Mouse (Mus musculus): ENCODE results near the gene Gm10234. TPM values are rescaled to one million over a fixed set of nuclear protein-coding genes. Genes with fewer than 3 reads are reported as not detected.
A peak's percentile ranks its signal among the peaks of the same experiment; 100 is the strongest.

Gene Gm10234
- total RNA-seq (2021), result not detected

DNA sequence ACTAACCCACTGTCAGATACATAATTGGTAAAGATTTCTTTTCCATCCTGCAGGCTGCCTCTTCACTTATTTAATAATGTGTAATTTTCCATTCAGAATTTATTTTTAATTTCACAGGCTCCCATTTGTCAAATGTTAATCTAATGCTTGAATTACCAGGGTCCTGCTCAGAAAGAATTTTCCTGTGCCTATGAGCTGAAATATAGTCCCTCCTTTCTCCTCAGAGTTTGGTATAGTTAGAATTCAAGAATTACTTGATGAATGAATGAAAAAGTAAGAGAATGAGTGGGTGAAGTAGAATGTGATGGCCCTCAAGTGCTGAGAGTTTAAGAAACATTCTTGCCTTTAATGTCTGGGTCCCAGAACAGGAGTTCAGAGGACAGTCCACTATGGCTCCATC is at the start of gene Gm10234:
Gene Gm10234 (plus strand): TSS at position 301 of the 400 bp plus-strand sequence.
- DNase-seq, result no peak
- intact Hi-C loops (cut with DNase I), result no loop called here

DNA sequence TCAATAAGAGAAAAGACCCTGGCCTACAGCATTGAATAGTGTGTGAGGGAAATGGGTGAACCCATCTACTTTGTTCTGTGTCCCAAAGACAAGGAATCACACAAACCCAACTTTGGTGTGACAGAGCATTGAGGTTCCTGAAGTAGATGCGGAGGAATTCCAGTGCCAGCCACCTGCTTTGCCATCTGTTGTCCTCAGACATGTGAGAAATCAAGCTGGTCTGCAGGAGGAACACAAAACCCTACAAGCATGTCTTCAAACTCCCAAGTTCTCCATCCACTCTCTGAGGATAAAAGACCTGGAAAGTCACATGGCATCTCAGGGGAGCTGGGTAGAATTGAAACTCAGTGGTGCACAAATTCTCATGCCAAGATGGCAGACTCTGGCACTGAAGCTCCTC is 44.3 kb upstream of the Gm10234 start:
- no peak for DNase-seq
- intact Hi-C loops (cut with DNase I), result no loop called here

DNA sequence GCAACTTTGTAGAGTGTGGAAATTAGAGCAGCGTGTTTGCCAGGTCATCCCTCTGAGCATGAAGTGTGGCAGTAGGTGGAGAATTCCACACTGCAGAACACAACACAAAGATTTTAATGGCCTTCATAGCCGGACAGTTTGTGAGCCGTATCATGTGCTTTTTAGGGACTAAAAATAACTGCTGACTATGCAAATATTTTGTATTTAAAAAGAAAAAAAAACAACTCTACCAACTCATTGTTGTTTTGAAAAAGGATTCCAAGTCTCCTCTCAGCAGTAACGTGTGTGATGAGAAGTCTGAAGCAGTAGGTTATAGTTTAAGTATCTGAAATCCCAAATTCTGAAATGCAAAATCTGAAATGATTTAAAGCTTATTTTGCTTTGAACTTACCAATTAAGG is 25.9 kb upstream of the Gm10234 start:
- no peak for DNase-seq
- intact Hi-C loops (cut with DNase I), result no loop called here

DNA sequence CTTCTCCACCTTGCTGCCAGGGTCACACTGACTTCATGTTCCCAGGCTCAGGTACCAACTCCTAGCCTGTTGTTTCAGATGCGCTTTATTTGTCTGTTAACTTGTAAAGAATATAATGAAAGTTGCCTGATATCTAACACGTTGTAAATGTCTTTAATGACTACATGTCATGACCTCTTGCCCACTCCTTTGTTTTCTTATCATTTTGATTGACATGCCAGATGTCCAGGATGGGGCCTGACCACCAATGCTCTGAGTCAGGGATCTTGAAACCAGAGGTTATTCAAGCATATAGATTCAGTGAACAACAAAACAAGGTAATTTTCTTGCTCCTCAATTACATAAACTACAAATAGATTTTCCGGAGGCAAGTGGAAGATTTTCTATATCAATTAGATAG is 23.5 kb upstream of the Gm10234 start:
- intact Hi-C loops (cut with DNase I), result no loop called here
- no peak for DNase-seq

DNA sequence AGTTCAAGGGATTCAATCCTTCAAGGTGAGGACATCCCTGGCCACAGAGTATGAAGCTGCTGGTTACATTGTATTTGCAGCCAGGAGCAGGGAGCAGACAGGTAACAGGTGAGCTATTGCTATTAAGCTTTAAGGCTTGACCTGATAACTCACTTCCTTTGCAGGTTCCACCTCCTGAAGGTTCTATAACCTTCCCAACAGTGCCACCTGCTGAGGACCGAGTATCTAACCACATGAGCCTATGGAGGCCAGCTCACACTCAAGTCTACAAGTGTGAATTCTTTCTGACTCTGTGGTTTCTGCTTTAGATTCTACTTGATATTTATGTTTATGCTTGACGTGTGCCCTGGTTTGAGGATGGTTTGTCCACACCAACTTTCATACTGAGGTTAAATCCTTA is 21.3 kb upstream of the Gm10234 start:
- no peak for DNase-seq
- intact Hi-C loops (cut with DNase I), result no loop called here

DNA sequence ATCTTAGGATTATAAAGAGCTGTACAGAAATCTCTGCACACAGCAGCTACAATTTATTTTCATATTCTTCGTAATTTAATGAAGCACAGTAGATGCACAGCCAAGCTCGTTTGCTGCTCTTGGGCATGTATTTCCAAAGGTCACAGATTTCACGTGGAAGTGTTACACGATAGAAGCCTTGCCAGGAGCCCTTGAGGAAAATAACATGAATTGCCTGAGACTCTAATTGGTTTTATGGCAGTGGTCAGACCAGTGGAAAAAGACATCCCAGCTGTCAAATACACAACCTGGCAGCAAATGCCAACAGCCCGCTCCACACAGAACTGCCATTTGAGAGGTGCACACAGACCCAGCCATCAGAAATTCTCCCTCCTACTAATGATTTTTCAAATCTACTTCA is 9.3 kb downstream of the Gm10234 start:
- intact Hi-C loops (cut with DNase I), result no loop called here
- DNase-seq, result peak; percentile 3

DNA sequence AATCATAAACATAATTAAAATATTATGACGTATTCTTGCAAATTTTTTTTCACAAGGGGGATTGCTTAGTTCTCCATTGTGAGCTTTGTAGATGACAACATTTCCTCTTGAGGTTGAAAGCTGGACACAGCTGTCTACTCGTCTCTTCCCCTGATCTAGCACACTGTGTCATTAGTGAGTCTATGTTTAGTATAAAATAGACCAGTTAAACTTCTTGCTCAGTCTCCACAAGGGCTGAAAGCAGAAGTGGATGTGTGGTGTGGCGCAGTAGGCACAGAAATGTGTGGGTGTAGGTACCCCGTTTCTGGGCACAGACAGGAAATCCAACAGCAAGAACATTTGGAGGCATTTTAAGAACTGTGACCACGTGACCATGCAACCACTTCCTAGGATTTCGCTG is 12.9 kb downstream of the Gm10234 start:
- no peak for DNase-seq
- intact Hi-C loops (cut with DNase I), result no loop called here

DNA sequence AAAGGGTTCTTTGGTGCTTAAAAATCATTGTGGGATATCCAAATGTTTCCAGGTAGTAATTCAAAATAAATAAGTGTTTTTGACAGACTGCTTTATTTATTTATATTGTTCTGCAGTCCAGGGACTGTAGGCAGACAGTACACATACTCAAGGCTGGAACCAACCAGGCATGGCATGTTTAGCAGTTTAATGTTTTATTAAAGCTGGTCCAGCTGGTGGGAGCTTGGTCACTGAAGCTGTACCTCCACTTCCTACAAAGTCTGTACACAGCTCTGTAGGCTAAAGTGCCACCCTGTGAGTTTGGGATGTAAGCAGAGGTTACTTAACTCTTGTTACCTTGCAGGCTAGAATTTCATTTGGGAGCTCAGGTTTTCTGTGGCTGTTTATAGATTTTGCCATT is 27.5 kb downstream of the Gm10234 start:
- intact Hi-C loops (cut with DNase I), result no loop called here
- DNase-seq, result no peak

DNA sequence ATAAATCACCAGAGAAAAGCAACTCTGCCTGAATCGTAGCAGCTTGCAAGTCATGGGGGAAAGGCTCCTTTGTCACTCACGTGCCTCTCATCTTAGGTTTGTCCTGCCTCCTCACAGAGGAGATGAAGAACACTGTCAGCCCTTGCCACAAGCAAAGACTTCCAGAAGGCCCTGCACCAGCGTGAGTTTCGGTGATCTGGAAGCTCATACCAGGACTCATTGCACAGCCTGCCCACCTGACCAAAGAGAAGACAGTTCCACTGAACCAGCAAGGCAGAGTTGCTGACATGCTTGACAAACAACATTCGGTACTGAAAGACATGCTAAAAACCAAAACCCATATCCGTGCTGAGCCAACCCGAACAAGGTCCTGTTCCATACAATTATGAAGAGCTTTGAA is 31.1 kb downstream of the Gm10234 start:
- no peak for DNase-seq
- intact Hi-C loops (cut with DNase I), result no loop called here

DNA sequence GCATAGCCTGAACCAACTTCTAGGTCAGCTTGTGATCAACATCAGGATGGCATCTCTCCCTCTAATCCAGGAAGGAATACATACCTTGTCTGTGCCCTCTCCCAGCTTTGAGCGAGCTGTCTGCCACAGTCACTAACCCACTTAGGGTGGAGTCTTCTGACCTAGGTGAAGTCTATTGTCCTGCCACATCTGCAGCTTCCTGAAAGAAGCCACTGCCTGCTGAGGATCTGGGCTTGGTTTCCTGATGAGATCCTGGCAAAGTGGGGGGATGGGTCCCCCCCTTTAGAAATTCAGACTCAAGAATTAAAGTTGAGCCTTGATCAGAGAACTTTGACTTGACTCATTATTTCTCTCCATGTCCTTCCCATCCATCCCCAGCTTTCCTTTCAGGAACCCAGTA is 32.0 kb downstream of the Gm10234 start:
- no peak for DNase-seq
- intact Hi-C loops (cut with DNase I), result no loop called here

DNA sequence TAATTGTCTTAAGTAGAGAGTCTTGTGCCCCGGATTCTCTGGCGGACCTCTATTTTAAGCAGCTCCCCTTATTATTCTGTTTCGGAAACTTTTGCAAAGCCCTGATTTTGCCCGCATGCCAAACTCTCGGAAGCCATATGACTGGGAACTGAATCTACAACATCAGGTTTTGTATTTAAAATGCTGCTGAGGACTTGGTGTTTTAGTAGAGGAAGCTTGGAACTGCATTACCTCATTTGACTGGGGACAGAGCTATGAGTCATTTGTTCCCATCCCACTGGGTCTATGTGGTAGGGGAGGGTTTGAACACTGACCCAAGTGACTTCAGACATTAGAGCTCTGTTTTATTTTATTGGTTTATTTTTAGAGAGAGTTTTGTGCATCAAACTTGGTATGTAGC is 38.2 kb downstream of the Gm10234 start:
- DNase-seq, result no peak
- intact Hi-C loops (cut with DNase I), result no loop called here

DNA sequence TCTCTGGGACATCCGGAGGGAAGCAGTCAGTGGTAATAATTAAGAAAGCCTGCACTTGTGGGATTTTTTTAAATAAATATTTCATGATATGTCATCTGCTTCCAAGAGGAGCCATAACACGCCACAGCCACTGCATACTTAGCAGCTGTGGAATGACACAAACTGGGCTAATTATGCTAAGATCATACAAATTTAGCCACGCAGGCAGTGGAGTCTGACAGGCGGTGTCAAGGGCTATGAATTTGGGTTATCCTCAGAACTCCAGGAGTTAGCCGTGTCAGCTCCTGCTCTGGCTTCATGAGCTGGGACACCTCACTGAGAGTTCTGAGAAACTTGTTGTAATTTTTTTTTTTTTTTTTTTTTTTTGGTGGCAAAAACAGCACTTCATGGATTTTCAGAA is 40.8 kb downstream of the Gm10234 start:
- DNase-seq, result no peak
- intact Hi-C loops (cut with DNase I), result no loop called here

DNA sequence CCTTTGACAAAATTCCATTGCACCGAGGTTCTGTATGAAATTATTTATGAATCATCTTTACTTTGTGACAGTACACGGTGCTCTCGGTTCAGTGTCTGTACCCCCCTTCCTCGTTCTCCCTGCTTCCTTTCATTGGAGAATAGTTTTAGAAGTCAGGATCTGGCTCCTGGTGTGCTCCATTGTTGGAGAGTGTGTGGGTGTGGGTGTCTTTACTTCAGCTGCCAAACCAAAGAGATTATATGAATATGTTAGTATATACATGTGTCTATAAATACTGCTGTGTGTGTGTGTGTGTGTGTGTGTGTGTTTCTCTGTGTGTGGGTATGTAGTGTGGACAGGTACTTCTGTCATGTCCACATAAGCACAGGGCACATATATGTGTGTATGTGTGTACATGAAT is 49.9 kb downstream of the Gm10234 start:
- intact Hi-C loops (cut with DNase I), result no loop called here
- DNase-seq, result no peak

Other genes starting within 250 kb of the Gm10234 start
- 10 to 100 TPM in 1 of 2 experiments, 1 to 10 TPM in 1; 8.0 to 10.5 TPM for gene Kbtbd8, start 204.9 kb upstream of the Gm10234 start, total RNA-seq (2021)